Mouse (Mus musculus) Patski (cell line): Measurements from ENCODE around the gene Adcy9. TPM values are rescaled to one million over a fixed set of nuclear protein-coding genes. Genes with fewer than 3 reads are reported as not detected.

Experiments used
- ATAC-seq: fragments of 100-300 bp; one replicate; pipeline ENCODE4 v1.8.0; 2021
- CTCF ChIA-PET: fragments of 350-600 bp; sonication (Branson Sonifier 250); formaldehyde crosslinking; loops from one replicate; lab custom pipeline; 2022; ENCODE audit warnings: inconsistent platforms; lab: Charles Lee
- POLR2A ChIA-PET: fragments of 350-600 bp; sonication (Branson Sonifier 250); formaldehyde crosslinking; loops from one replicate; lab custom pipeline; 2022; ENCODE audit warnings: antibody characterized with exemption, inconsistent platforms; lab: Charles Lee
- DNase-seq: peaks from one replicate; pipeline ENCODE4 v3.0.0-alpha.2; 2011; ENCODE audit warnings: low read depth, low spot score
- H3K27me3 ChIP-seq: fragments of 371-371 bp; one replicate; pipeline ENCODE4 v1.5.1; 2021
- CTCF ChIP-seq: fragments of 100-300 bp; IDR thresholded peaks from one replicate; pipeline ENCODE4 v1.5.1; 2021
- in situ Hi-C: fragments of 300-500 bp; cut with MboI; formaldehyde crosslinking; loops from 3 replicates; pipeline ENCODE4 v1.11.1; 2018; ENCODE audit warnings: low pct_unique_long_range_greater_than_20kb, mixed read lengths
- polyA plus RNA-seq: library from polyadenylated mRNA; unstranded; gene quantifications from one replicate; pipeline ENCODE4 v1.2.3, GENCODE M21; 2021

Gene Adcy9
- polyA plus RNA-seq, 1 experiment from 2014 or later = 4.0 TPM

DNA sequence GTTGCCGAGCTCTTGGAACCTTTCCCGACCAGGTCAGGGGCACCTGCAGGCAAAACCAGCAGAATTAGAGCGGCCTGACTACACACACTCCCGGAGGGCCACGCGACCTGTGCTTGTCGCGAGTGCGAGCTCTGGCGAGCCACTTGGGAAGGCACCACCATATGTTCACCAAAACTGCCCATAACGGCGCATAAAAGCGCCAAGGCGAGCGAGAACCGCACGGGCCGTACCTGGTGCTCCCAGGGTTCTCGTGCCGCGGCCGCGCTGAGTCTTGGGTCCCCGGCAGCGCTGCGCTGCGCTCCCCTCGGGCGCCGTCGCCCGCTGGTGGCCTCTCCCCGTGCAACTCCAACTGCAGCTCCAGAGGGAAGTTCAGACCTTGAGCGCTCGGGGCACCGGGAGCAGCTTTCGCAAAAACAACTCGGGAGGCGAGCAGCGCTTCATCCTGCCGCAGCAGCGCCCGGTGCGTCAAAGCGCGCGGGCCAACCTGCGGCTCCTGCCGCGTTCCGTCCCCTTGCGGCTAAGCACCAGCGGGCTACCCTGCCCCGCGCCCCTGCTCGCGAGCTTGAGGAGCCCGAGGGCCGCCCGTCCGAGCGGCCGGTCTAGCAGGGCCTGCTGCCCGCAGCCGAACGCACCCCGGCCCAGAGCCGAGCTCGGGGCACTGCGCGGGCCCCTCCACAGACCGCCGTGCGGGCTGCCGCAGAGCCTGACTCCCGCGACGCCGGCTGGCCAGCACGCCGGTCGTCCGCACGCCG lies 576 bp downstream of the Adcy9 start:
- CTCF ChIA-PET = interaction anchor here (0.9 to 1.6 kb wide), 5 partner anchors 12 to 104 kb away, joined by 3 to 7 read pairs (median 3); no protein-coding TSS in a partner anchor
- TF ChIP-seq CTCF = no peak
- in situ Hi-C loops = loop anchor here (5.0 kb wide), 1 partner anchor 102 kb away; no protein-coding TSS in a partner anchor
- ATAC-seq (peak; percentile 68), DNase-seq (peak; percentile 2)
- H3K27me3 ChIP-seq = no peaks in the 10 kb centered on the region
- POLR2A ChIA-PET = interaction anchor here (1.1 kb wide), 2 partner anchors 12 to 65 kb away, joined by 3 read pairs; no protein-coding TSS in a partner anchor

DNA sequence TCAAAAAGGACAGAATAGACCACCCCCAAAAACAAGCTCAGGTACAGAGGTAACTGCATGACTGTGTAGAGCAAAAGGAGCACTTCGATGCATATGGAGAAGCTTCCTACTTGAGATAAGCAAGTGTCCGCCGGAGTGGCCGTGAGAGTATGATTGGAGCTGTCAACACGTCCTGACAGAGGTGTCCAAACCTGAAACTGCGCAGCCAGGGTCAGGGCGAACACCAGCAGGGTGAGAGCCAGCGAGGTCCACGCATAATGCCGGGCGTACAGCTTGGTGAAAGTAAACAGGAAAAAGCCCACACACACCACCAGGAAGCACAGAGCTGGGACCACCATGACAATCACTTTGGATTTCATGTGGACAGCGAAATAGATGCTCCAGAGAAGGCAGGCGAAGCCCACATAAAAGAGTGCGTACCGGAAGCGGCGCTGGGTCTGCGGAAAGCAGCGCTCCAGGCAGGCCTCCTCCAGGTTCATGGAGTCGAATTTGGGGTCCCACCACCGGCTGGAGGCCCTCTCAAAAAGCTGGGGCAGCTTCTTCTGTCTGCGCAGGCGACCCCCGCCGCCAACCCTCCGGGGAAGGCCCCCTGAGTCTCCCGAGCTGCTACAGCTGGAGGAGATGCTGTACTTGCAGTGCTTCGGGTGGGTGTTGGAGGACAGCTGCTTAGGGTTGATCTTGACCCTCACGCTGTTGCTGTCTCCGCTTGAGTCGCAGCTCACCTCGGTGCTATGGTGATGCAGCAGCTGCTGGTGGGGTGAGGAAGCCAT lies 1.3 kb downstream of the Adcy9 start:
- no peak for ATAC-seq
- CTCF ChIA-PET = interaction anchor here (0.9 to 1.6 kb wide), 4 partner anchors 11 to 103 kb away, joined by 3 to 7 read pairs (median 4); no protein-coding TSS in a partner anchor
- no peaks in the 10 kb centered on the region for H3K27me3 ChIP-seq

DNA sequence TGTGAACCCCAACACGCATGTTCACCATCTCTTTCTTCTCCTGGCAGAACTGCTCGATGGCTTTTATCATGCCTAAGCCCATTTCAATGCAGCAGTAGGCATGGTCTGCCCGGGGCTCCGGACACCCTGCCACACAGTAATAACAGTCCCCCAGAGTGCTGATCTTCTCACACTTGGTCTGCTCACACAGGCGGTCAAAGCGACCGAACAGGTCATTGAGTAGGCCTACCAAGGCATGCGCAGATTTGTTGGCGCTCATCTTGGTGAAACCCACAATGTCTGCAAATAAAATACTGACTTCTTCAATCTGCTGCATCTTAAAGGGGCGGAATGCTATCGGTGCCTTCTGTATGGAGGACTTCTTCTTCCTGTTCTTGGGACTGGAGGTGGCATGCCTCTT lies 2.2 kb downstream of the Adcy9 start:
- in situ Hi-C loops = loop anchor here (5.0 kb wide), 1 partner anchor 101 kb away; no protein-coding TSS in a partner anchor
- no peak for ATAC-seq
- CTCF ChIA-PET = no interaction called here
- DNase-seq = no peak
- H3K27me3 ChIP-seq = no peaks in the 10 kb centered on the region
- TF ChIP-seq CTCF = no peak
- POLR2A ChIA-PET = no interaction called here

More for the DNA sequence above, 1.3 kb downstream of the Adcy9 start:
- TF ChIP-seq CTCF = no peak
- in situ Hi-C loops = loop anchor here (5.0 kb wide), 1 partner anchor 102 kb away; no protein-coding TSS in a partner anchor
- no peak for DNase-seq
- POLR2A ChIA-PET = interaction anchor here (1.1 kb wide), 1 partner anchor 64 kb away, joined by 3 read pairs; no protein-coding TSS in a partner anchor

DNA sequence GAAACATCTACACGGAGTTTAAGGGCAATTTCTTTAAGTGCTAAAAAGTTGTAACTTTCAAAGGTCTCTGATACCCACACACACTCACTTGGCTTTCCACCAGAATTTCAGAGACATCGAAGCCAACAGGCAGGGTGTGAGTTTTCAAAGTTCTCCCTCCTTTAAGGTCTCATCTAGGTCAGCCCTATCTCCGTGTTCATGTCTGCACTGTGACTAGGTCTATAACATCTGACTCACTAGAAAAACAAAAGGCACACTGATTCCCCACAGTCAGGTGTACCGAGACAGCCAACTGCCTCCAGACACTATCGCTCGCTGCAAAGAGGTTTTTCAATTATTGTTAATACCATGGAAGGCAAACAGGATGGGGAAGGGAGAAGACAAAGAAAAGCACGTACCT lies 2.8 kb downstream of the Adcy9 start:
- ChIA-PET CTCF (no interaction called here), POLR2A (no interaction called here)

DNA sequence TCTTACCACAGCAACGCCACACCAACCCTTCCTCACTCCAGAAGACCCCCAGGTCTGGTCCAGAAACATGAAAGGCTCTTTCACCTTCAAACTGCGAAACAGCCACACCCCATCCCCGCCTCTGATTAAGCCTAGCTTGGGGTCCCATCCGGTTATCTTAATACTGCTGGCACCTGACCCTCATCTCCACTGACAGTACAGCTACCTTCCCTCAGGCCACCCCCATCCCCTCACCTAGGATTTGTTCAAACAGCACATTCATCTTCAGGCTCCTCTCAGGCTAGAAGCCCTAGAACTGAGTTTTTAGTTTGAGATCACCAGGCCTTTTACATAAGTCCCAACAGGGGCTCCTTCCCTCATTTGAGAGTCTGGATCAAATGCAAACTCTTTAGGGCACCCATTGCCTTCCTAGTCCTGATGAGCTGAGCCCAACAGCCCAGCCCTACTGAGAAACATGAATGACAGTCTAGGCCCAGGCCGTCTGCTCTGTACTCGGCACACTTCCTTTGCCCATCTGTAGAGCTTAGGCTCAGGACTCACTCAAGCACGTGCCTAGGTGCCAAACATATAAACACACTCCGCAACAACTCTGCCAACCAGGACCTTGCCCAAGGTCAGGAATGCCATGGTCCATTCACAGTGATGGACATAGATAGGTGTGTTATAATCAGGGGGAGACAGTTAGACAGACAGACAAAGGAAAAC lies 5.3 kb downstream of the Adcy9 start:
- no peak for DNase-seq

More for the DNA sequence above, 2.8 kb downstream of the Adcy9 start:
- in situ Hi-C loops = loop anchor here (5.0 kb wide), 1 partner anchor 100 kb away; no protein-coding TSS in a partner anchor
- TF ChIP-seq CTCF = no peak
- DNase-seq (no peak), ATAC-seq (no peak)
- no peaks in the 10 kb centered on the region for H3K27me3 ChIP-seq

DNA sequence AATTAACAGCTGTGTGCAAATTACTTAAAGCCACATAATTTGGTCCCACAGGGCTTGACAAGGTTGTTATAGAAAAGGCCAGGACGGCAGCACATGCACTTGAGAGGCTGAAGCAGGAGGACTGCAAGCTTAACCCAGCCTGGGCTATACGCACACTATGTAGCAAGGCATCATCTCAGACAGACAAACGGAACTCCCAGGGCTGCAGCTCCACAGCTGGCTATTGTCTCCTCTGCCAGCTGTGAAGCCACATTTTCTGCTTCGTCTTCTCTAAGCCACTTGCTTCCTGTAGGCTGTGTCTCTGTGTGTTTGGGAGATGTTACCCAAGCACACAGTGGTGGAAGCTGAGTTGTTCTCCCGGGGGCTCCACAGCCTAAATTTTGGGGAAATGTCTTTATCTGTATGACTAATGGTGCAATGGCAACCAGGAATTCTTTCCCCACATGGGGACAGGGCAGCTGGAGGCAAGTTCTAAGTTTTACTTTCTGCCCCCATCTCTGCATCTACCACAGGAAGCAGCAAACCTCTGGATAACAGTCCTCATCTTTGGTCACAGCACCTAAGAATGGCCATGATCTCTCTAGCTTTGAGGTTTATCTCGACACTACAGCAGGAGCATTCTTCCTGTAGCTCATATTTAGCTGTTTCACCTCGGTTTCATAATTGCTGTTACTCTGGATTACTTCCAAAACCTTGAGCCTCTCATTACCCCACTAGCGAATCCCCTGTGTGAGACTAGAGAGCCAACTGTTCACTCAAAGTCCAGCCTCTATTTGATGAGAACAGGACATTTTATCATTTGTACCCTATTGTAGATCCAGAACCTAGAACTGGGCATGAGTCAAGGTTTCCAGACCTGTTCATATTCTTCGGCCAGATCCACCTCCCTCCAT lies 6.1 kb downstream of the Adcy9 start:
- TF ChIP-seq CTCF = no peak
- in situ Hi-C loops = no loop called here
- DNase-seq = no peak
- CTCF ChIA-PET = interaction anchor here (1.0 kb wide), 1 partner anchor 26 kb away, joined by 3 read pairs; no protein-coding TSS in a partner anchor
- no peak for ATAC-seq
- POLR2A ChIA-PET = interaction anchor here (0.5 kb wide), 1 partner anchor 184 kb away, joined by 3 read pairs; no protein-coding TSS in a partner anchor
- no peaks in the 10 kb centered on the region for H3K27me3 ChIP-seq

More for the DNA sequence above, 5.3 kb downstream of the Adcy9 start:
- H3K27me3 ChIP-seq = no peaks in the 10 kb centered on the region
- ATAC-seq = no peak
- POLR2A ChIA-PET = interaction anchor here (0.6 to 1.3 kb wide), 2 partner anchors 8 to 163 kb away, joined by 4 to 5 read pairs; no protein-coding TSS in a partner anchor
- in situ Hi-C loops = loop anchor here (5.0 kb wide), 1 partner anchor 98 kb away; no protein-coding TSS in a partner anchor
- CTCF ChIA-PET = interaction anchor here (1.2 kb wide), 1 partner anchor 73 kb away, joined by 3 read pairs; no protein-coding TSS in a partner anchor
- no peak for TF ChIP-seq CTCF

DNA sequence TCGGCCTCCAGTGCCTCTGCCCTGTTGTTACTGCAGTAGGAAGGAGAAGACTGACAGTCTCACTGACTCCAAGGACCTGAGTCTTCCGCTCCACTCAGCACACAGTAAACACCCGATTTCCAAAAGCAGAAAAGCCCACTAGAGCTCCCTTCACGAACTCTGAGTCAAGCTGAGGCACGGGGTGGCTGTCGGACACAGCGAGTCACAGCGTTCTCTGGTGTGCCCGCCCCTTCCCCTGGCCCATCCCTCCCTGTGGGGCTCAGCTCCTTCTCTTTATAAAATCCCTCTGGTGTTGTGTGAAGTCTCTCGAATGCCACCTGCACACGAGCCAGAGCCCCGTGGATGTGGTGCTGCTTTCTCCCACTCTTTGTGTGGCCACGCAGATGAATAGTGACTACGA lies 7.0 kb downstream of the Adcy9 start:
- no peak for DNase-seq
- no peaks in the 10 kb centered on the region for H3K27me3 ChIP-seq
- no peak for TF ChIP-seq CTCF
- CTCF ChIA-PET = interaction anchor here (1.0 to 1.1 kb wide), 2 partner anchors 25 to 44 kb away, joined by 3 read pairs; no protein-coding TSS in a partner anchor
- POLR2A ChIA-PET = interaction anchor here (0.5 kb wide), 1 partner anchor 183 kb away, joined by 3 read pairs; no protein-coding TSS in a partner anchor
- in situ Hi-C loops = no loop called here
- ATAC-seq = no peak

DNA sequence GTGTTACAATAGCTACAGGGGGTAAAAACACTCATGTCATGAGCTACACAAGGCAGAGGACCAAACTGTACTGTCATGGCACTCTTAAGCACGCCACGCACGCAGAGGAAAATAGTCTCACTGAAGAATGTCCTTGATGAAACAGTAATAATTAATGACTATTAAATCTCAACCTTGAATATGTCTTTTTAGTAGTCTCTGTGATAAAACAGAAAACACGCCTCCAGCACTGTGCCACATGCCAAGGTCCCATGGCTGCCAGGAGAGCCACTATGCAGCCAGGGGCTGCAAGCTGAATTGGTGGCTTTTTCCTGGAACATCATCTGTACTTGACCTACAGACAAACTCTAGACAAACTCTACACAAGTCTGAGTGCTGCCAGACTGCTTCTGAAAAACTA lies 8.0 kb downstream of the Adcy9 start:
- in situ Hi-C loops = no loop called here
- no peaks in the 10 kb centered on the region for H3K27me3 ChIP-seq
- no peak for TF ChIP-seq CTCF
- ATAC-seq (no peak), DNase-seq (no peak)
- ChIA-PET CTCF (no interaction called here), POLR2A (interaction anchor here (1.5 kb wide), 1 partner anchor 56 kb away, joined by 3 read pairs; no protein-coding TSS in a partner anchor)

DNA sequence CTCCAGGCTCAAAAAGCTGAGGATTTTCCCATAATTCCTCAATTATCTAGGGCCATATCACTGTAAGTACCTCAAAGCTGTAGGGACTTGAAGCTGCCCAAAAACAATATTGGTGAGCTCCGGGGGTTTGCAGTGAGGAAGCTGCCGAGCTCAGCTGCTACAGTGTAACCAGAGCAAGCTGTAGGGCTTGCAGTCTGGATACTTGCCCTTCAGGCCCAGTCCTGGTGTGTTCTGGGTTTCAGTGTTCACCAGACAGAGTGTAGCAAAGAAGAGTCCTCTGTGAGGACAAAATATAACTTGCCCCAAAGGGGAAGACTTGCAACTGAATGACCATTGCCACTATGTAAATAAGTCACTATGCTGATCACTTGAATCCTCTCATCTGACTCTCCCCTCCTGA lies 9.0 kb downstream of the Adcy9 start:
- DNase-seq = no peak
- ChIA-PET CTCF (interaction anchor here (0.8 kb wide), 1 partner anchor 95 kb away, joined by 3 read pairs; no protein-coding TSS in a partner anchor), POLR2A (interaction anchor here (1.5 kb wide), 1 partner anchor 55 kb away, joined by 3 read pairs; no protein-coding TSS in a partner anchor)
- no peak for TF ChIP-seq CTCF
- in situ Hi-C loops = no loop called here
- no peak for ATAC-seq
- H3K27me3 ChIP-seq = no peaks in the 10 kb centered on the region
